Mouse (Mus musculus) activated CD4-positive, CD25-positive, alpha-beta regulatory T cell, adult 4 months (primary cell): ENCODE results near the gene Vmn2r48. TPM values are rescaled to one million over a fixed set of nuclear protein-coding genes. Genes with fewer than 3 reads are reported as not detected.
"Not testable (repeated sequence)": the region's sequence is repeated elsewhere in the genome, so short reads cannot be mapped to it uniquely, and the experiment has no call there.

Source experiments
- ATAC-seq: one replicate; pipeline ENCODE4 v1.8.0; 2017
- polyA plus RNA-seq, 2 experiments: library from polyadenylated mRNA; unstranded; fragments of 100-300 nt; shearing (Covaris generic); gene quantifications; one replicate each; pipeline ENCODE4 v1.2.1; 2017

Gene Vmn2r48
- not detected for polyA plus RNA-seq

DNA sequence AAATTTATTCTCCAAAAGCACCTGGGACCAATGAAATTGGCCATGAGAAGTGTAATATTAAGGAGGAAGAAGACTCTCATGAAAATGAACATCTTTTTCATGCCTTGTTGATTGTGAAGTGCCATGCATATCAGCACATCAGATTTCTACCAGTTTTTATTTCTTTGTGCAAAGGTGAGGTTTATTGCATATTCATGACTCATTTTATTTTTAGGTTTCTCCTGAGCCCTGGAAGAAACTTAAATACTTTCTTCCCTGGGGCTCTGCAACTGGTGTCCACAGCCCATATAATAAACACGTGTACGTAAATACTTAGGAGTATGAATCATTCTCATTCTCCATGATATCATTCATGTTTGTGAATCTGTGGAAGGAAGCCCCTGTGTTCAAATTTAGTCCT lies at the start of gene Vmn2r48:
Gene Vmn2r48, minus strand, starts transcription at position 101 of the 400 bp plus-strand sequence.
- ATAC-seq, result not testable (repeated sequence)

DNA sequence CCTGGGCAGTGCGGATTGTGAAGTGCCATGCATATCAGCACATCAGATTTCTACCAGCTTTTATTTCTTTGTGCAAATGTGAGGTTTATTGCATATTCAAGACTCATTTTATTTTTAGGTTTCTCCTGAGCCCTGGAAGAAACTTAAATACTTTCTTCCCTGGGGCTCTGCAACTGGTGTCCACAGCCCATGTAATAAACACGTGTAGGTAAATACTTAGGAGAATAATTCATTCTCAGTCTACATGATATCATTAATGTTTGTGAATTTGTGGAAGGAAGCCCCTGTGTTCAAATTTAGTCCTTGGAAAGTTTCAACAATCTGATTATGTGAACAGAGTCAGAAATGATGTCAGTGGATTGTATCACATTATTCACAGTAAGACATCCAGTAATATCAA lies 38.8 kb upstream of the Vmn2r48 start, which contains the start of gene Vmn2r49:
Gene Vmn2r49, minus strand, starts transcription at position 101 of the 400 bp plus-strand sequence.
- ATAC-seq, result not testable (repeated sequence)

Other genes starting within 250 kb of the Vmn2r48 start
- gene Vmn2r46, start 183.0 kb downstream of the Vmn2r48 start, polyA plus RNA-seq, result not detected
- not detected for gene Vmn2r47, start 112.3 kb downstream of the Vmn2r48 start, polyA plus RNA-seq
- gene Vmn2r49, start 38.7 kb upstream of the Vmn2r48 start, polyA plus RNA-seq, result under 1 TPM in 1 of 2 experiments, not detected in 1; 0.16 TPM
- gene Vmn2r50, start 99.7 kb upstream of the Vmn2r48 start, polyA plus RNA-seq, result not detected
- gene Vmn2r51, start 152.2 kb upstream of the Vmn2r48 start, polyA plus RNA-seq, result not detected
- not detected for gene Vmn2r52, start 223.0 kb upstream of the Vmn2r48 start, polyA plus RNA-seq